Mouse (Mus musculus): ENCODE data around the gene Rasal2.
A peak's percentile ranks its signal among the peaks of the same experiment; 100 is the strongest.

Gene Rasal2

GRCm38 (mm10) chr1:157417861-157418260 lies 5.5 kb upstream of the Rasal2 start:
- H3K36me3 ChIP-seq (ENCODE audit: control insufficient read depth, insufficient read depth, low read length, poor library complexity, severe bottlenecking): no peaks in the 10 kb centered on the region

DNA sequence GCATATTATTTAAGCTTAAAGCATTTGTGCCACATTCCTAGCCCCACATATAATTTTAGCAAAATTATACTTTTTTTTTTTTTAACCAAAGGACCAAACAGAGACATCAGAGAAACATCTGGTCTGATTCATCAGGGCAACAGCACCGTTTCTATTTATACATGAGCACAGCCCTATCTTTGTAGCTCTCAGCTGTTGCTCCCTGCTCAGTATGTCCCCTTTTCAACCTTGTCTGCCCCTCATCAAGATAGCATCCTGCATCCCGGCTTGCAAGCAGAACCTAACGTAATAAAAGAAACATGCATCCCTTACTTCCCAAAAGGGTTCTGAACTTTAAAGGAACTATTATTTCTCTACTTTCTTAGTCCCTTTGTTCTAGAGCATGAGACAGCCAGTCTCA lies 5.0 kb upstream of the Rasal2 start:
- Histone ChIP-seq H3K27me3 (ENCODE audit: control insufficient read depth, insufficient read depth, low read length, poor library complexity, severe bottlenecking) (no peaks in the 10 kb centered on the region), H3K36me3 (ENCODE audit: control insufficient read depth, insufficient read depth, low read length, poor library complexity, severe bottlenecking) (no peaks in the 10 kb centered on the region)
- no peak for DNase-seq (ENCODE audit: low read depth, low spot score)

More at GRCm38 (mm10) chr1:157417861-157418260, 5.5 kb upstream of the Rasal2 start:
- H3K27me3 ChIP-seq (ENCODE audit: control insufficient read depth, insufficient read depth, low read length, poor library complexity, severe bottlenecking): no peaks in the 10 kb centered on the region
- no peak for DNase-seq (ENCODE audit: low read depth, low spot score)

- no peaks in the 10 kb centered on the region for H3K36me3 ChIP-seq (ENCODE audit: control insufficient read depth, insufficient read depth, low read length, poor library complexity, severe bottlenecking)
- DNase-seq (ENCODE audit: low read depth, low spot score): no peak
These were observed 4.2 kb upstream of the Rasal2 start for GRCm38 (mm10) chr1:157416628-157417027.

GRCm38 (mm10) chr1:157415771-157416170 lies 3.4 kb upstream of the Rasal2 start:
- Histone ChIP-seq H3K27me3 (ENCODE audit: control insufficient read depth, insufficient read depth, low read length, poor library complexity, severe bottlenecking) (no peaks in the 10 kb centered on the region), H3K36me3 (ENCODE audit: control insufficient read depth, insufficient read depth, low read length, poor library complexity, severe bottlenecking) (no peaks in the 10 kb centered on the region)
- no peak for DNase-seq (ENCODE audit: low read depth, low spot score)

More at GRCm38 (mm10) chr1:157416628-157417027, 4.2 kb upstream of the Rasal2 start:
- H3K27me3 ChIP-seq (ENCODE audit: control insufficient read depth, insufficient read depth, low read length, poor library complexity, severe bottlenecking): no peaks in the 10 kb centered on the region

DNA sequence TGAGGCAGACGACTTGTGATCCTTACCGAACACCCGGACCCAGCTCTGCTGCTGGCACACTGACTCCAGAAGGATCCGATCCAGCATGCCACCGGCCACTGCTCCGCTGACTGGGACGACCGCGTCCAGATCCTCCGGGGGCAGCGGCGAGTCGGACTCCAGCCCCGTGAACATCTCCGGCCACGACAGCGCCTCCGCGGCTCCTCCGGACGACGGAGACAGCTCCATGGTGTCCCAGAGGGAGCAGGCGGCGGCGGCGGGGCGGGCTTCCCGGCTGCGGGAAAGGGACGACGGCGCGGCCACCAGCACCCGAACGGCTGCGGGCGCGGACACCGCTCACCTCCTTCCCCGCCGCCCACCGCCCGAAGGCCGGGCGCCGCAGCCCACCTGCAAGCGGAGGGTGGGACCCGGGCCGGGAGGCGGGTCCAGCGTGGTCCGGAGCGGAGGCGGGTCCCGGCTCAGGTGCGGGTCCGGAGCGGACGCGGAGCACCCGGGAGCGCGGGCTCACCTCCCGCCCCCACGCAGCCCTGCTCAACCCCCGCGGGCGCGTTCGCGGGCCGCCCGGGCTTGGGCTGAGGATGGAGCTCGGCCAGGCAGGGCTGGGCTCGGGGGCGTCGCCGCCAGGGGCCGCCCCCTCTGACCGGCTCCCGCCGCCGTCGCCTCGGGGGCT lies 549 bp downstream of the Rasal2 start:
- DNase-seq (ENCODE audit: low read depth, low spot score): no peak
- H3K36me3 ChIP-seq (ENCODE audit: control insufficient read depth, insufficient read depth, low read length, poor library complexity, severe bottlenecking): no peaks in the 10 kb centered on the region
- no peaks in the 10 kb centered on the region for H3K27me3 ChIP-seq (ENCODE audit: control insufficient read depth, insufficient read depth, low read length, poor library complexity, severe bottlenecking)

DNA sequence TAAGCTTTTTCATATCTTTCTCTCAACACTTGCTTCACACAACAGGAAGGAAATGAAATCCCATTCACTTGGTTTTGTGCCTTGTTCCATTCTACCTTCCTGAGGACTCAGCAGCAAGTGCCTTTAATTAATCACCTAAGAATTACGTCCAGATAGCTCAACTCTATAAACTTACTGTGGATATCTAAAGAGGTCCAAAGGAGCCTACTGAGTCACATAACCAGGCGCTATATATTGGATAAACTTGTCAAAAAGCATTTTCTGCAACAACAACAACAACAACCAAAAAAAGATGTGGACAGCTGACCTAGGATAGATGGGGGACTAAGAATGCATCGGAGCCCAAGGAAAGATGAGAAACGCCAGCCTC lies 1.1 kb downstream of the Rasal2 start:
- Histone ChIP-seq H3K36me3 (ENCODE audit: control insufficient read depth, insufficient read depth, low read length, poor library complexity, severe bottlenecking) (no peaks in the 10 kb centered on the region), H3K27me3 (ENCODE audit: control insufficient read depth, insufficient read depth, low read length, poor library complexity, severe bottlenecking) (no peaks in the 10 kb centered on the region)
- DNase-seq (ENCODE audit: low read depth, low spot score): peak; percentile 28

DNA sequence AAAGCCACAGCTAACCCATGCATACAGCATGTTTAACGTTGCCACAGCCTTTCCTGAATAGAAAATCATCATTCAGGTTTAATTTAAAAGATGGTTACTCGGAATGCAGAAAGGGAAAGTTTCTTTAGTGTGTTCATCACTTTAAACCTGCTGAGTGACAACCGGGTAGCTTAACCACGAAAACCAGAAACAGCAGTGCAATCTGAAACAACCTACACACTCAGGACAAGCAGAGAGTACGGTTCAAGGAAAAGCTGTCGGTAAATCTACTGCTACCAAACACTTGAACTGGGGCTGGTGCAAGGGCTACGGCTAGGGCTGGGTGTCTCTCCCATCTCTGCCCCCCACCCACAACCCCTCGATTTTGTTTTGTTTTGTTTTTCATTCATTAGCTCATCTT lies 1.5 kb downstream of the Rasal2 start:
- H3K36me3 ChIP-seq (ENCODE audit: control insufficient read depth, insufficient read depth, low read length, poor library complexity, severe bottlenecking): no peaks in the 10 kb centered on the region
- DNase-seq (ENCODE audit: low read depth, low spot score): peak; percentile 19

DNA sequence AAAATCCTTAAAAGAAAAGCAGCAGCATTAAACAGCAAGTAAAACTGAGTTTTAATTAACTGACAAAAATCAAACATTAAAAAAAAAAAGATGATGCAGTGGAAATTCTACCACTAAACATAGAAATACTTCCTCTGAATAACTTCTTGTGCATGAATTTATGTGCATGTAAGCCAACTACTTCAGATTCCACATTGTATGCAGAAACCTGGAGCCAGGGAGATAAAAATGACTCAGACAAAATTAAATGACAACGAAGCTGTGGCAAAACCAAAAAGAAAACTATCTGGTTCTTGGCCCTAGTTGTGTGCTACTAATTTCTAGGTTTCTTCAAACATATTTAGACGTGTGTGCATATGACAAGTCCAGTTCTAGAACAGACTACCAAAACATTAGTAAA lies 2.7 kb downstream of the Rasal2 start:
- no peak for DNase-seq (ENCODE audit: low read depth, low spot score)
- H3K27me3 ChIP-seq (ENCODE audit: control insufficient read depth, insufficient read depth, low read length, poor library complexity, severe bottlenecking): no peaks in the 10 kb centered on the region
- H3K36me3 ChIP-seq (ENCODE audit: control insufficient read depth, insufficient read depth, low read length, poor library complexity, severe bottlenecking): no peaks in the 10 kb centered on the region

More for the DNA sequence above, 1.5 kb downstream of the Rasal2 start:
- H3K27me3 ChIP-seq (ENCODE audit: control insufficient read depth, insufficient read depth, low read length, poor library complexity, severe bottlenecking): no peaks in the 10 kb centered on the region

GRCm38 (mm10) chr1:157388027-157388426 lies 24.4 kb downstream of the Rasal2 start:
- Histone ChIP-seq H3K36me3 (ENCODE audit: control insufficient read depth, insufficient read depth, low read length, poor library complexity, severe bottlenecking) (no peaks in the 10 kb centered on the region), H3K27me3 (ENCODE audit: control insufficient read depth, insufficient read depth, low read length, poor library complexity, severe bottlenecking) (no peaks in the 10 kb centered on the region)
- DNase-seq (ENCODE audit: low read depth, low spot score): no peak

- H3K27me3 ChIP-seq (ENCODE audit: control insufficient read depth, insufficient read depth, low read length, poor library complexity, severe bottlenecking): no peaks in the 10 kb centered on the region
- DNase-seq (ENCODE audit: low read depth, low spot score): no peak
- no peaks in the 10 kb centered on the region for H3K36me3 ChIP-seq (ENCODE audit: control insufficient read depth, insufficient read depth, low read length, poor library complexity, severe bottlenecking)
These were observed 31.7 kb downstream of the Rasal2 start for GRCm38 (mm10) chr1:157380694-157381093.

DNA sequence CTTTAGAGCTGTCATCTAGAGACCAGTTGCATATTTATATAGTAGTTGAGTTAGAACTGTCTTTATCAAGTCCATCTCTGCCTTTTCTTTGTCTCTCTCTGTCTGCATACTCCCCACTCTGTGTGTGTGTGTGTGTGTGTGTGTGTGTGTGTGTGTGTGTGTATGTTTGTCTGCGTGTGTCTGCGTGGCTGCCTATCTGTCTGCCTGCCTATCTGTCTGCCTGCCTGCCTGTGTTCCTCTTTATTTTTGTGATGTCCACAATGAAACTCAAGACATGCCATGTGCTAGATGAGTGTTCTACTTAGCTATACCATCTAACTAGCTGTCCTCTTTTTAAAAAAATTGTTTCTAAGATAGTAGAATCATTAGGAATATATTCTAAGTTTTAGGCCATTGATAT lies 42.0 kb downstream of the Rasal2 start:
- H3K36me3 ChIP-seq (ENCODE audit: control insufficient read depth, insufficient read depth, low read length, poor library complexity, severe bottlenecking): no peaks in the 10 kb centered on the region
- H3K27me3 ChIP-seq (ENCODE audit: control insufficient read depth, insufficient read depth, low read length, poor library complexity, severe bottlenecking): no peaks in the 10 kb centered on the region
- DNase-seq (ENCODE audit: low read depth, low spot score): no peak

DNA sequence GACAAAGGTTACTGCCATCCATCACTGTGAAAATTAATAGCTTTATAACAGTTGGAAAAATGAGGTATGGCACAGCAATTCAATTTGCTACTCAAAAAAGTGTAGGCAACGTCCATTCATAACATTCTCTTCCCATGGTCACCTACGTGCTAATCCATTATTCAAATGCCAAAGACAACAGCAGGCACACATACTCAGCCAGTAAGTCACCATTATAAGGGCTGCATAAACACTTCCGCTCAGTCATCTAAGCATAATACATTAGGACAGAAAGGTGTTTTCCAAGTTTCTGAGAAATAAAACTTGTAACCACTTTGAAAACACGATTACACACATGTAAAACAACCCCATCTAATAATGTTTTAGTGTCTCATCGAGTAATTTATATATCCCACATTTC lies 44.1 kb downstream of the Rasal2 start:
- H3K27me3 ChIP-seq (ENCODE audit: control insufficient read depth, insufficient read depth, low read length, poor library complexity, severe bottlenecking): no peaks in the 10 kb centered on the region
- no peaks in the 10 kb centered on the region for H3K36me3 ChIP-seq (ENCODE audit: control insufficient read depth, insufficient read depth, low read length, poor library complexity, severe bottlenecking)
- DNase-seq (ENCODE audit: low read depth, low spot score): no peak

GRCm38 (mm10) chr1:157346661-157347060 lies 65.7 kb downstream of the Rasal2 start:
- Histone ChIP-seq H3K27me3 (ENCODE audit: control insufficient read depth, insufficient read depth, low read length, poor library complexity, severe bottlenecking) (no peaks in the 10 kb centered on the region), H3K36me3 (ENCODE audit: control insufficient read depth, insufficient read depth, low read length, poor library complexity, severe bottlenecking) (no peaks in the 10 kb centered on the region)
- DNase-seq (ENCODE audit: low read depth, low spot score): no peak

DNA sequence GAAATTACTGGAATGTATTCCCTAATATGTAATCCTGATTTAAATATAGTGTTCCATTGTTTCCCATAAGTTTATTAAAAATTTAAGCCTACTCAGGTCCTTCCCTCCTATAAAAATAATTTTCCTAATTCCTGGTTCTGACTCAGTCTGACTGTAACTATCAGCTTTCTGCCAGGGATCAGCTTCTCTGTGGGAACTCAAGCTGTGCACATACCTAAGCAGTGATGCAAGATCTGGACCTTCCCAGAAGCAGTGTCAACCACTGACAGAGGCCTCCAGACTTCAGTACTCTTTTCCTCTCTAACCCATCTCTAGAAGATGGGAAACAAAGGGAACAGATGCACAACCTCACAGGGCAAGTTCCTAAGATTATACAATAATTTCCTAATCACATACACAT lies 68.9 kb downstream of the Rasal2 start:
- DNase-seq (ENCODE audit: low read depth, low spot score): no peak
- Histone ChIP-seq H3K36me3 (ENCODE audit: control insufficient read depth, insufficient read depth, low read length, poor library complexity, severe bottlenecking) (no peaks in the 10 kb centered on the region), H3K27me3 (ENCODE audit: control insufficient read depth, insufficient read depth, low read length, poor library complexity, severe bottlenecking) (no peaks in the 10 kb centered on the region)

- no peaks in the 10 kb centered on the region for H3K36me3 ChIP-seq (ENCODE audit: control insufficient read depth, insufficient read depth, low read length, poor library complexity, severe bottlenecking)
- no peaks in the 10 kb centered on the region for H3K27me3 ChIP-seq (ENCODE audit: control insufficient read depth, insufficient read depth, low read length, poor library complexity, severe bottlenecking)
- no peak for DNase-seq (ENCODE audit: low read depth, low spot score)
These were observed 77.6 kb downstream of the Rasal2 start for GRCm38 (mm10) chr1:157334834-157335233.

GRCm38 (mm10) chr1:157328068-157328467 lies 84.3 kb downstream of the Rasal2 start:
- H3K27me3 ChIP-seq (ENCODE audit: control insufficient read depth, insufficient read depth, low read length, poor library complexity, severe bottlenecking): no peaks in the 10 kb centered on the region
- no peak for DNase-seq (ENCODE audit: low read depth, low spot score)
- H3K36me3 ChIP-seq (ENCODE audit: control insufficient read depth, insufficient read depth, low read length, poor library complexity, severe bottlenecking): no peaks in the 10 kb centered on the region
